Mouse (Mus musculus): ENCODE measurements at regions not wholly inside any gene's neighbourhood (a gene's known extent, or its start where the extent isn't known, plus 50 kb on each side); places are given as distances from the start of the nearest gene placed in this dataset.

- no peak for DNase-seq (ENCODE audit: low spot score)
Observed at GRCm38 (mm10) chr12:25784401-25784800, 630.7 kb downstream of the Rnf144a start.

- DNase-seq (ENCODE audit: low spot score) = no peak
Observed at GRCm38 (mm10) chr12:25782972-25783717, 631.9 kb downstream of the Rnf144a start.

DNA sequence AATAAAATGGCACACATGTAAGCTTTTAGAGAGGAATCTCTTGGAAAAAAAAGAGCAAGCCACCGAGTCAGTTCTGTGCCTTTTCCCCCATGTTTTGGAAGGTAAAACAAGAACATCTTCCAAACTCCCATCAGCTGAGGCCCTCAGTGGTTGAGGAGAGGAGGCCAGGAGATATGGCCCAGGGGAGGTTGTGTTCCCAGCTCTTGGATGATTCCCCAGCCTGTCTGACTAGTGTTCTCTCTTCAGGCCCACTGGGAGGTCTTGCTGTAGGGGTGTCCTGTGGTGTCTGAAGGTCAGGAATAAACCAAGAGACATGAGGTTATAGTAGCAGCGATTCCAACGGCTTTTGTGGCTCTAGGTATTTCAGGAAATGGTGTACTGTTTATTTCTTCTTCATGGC lies 643.2 kb downstream of the Rnf144a start:
- no peak for DNase-seq (ENCODE audit: low spot score)

DNA sequence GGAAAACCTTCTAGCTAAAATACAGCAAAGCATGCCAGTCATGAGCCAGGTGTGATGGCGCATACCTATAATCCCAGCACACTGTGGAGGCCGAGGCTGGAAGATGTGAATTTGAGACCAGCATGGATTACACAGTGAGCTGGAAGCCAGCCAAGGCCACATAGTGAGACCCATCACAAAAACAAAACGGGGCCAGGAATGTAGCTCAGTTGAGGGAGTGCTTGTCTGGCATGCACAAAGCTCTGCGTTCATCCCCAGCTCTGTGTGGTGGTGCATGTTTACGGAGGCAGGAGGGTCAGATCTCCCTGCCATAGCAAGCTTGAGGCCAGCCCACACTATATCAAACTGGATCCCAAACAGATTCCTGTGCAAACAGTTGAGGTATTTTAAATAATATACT lies 646.4 kb downstream of the Rnf144a start:
- no peak for DNase-seq (ENCODE audit: low spot score)

DNA sequence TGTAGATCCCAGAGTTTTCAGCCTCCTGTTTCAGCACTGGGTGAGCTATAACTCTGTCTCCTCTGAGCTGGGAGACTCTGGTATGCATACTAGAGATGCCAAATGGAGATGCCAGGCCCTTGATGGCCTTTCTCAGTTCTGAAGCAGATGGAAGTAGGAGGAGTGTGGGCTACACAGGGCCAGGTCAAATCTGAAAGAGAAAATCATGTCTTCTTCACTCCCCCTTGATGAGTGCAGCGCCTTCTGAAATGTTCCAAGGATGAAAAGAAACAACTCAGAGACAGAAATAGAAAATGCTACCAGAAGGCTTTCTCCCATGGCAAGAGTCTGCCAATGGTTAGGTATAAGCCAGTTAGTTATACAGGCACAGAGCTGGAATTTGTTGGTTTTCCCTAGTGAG lies 652.0 kb downstream of the Rnf144a start:
- DNase-seq (ENCODE audit: low spot score) = no peak

GRCm38 (mm10) chr12:25757014-25757413 lies 658.0 kb downstream of the Rnf144a start:
- DNase-seq (ENCODE audit: low spot score) = no peak

GRCm38 (mm10) chr12:25733801-25734200 lies 636.9 kb upstream of the Id2 start:
- no peak for DNase-seq (ENCODE audit: low spot score)

DNA sequence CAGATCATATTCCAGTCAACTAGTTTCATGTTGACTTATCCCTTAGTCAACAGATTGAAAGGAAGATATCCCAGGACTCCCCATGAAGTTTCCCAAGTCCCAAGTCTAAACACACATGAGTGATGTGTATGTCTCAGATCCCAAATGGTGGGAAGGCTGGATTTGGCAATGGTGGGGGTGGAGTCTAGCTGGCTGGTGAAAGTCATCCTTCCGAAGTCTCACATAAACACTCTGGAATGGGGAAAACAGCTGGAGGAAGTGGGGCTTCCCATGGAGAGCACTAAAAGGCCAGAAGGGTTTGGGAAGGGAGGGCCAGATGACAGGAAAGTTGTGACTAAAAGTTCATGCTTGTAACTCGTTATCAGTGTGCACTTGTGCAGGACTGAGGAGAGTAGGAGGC lies 628.8 kb upstream of the Id2 start:
- no peak for DNase-seq (ENCODE audit: low spot score)

DNA sequence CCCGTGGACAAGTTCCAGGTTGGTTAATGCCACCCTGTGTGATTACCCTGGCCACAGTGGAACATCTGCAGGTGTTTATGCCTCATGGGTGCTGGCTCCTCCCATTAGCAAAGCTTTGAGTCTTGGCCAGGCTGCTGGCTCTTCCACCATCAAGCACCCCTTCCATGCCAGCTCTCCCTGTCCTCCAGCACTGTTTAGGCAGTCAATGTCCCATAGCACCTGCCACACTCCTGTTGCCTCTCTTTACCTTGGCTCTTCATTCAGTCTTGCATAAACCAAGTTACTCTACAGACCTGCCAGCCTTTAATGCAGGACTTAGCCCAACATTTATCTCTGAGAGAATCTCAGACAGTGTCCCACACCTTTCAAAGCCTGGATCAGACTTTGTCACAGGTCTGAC lies 614.2 kb upstream of the Id2 start:
- DNase-seq (ENCODE audit: low spot score) = no peak

DNA sequence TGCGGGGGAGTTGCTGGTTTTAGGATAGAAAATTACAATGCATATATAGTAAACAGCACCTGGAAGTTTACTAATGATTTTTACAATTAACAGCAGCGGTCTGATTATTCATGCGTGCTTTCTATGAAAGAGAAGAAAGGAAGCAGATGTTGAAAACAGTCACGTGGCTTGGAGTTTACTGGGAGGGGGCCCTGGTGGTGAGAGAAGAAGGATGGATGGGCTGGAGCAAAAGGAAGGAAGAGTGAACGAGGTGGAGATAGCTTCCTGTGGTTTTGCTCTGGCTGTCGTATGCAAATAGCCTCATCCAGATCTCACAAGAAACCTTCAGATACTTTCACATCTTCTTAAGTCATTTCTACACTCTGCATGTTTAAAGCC lies 606.1 kb upstream of the Id2 start:
- DNase-seq (ENCODE audit: low spot score) = no peak

- DNase-seq (ENCODE audit: low spot score) = no peak
Observed at GRCm38 (mm10) chr12:25702176-25703022, 605.5 kb upstream of the Id2 start.

DNA sequence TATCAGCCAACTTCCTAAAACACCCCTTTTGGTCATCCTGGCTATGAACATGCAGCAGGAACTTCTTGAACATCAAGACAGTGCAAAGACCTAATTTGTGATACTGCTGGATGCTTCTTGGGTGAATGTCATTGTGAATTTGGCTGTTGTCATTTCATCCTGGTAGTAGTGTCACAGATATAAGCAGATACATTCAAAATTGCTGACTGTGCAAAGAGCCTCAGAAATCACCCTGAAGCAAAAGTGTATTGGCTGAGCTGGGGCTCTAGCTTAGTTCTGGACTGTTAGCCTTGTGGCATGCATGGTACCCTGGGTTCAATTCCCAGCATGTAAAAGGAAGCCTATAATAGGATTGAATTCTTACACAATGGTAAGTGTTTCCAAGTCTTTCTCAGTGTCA lies 590.1 kb upstream of the Id2 start:
- no peak for DNase-seq (ENCODE audit: low spot score)

GRCm38 (mm10) chr12:25676631-25677030 lies 579.7 kb upstream of the Id2 start:
- no peak for DNase-seq (ENCODE audit: low spot score)

- no peak for DNase-seq (ENCODE audit: low spot score)
Observed at GRCm38 (mm10) chr12:25668336-25668735, 571.4 kb upstream of the Id2 start.

DNA sequence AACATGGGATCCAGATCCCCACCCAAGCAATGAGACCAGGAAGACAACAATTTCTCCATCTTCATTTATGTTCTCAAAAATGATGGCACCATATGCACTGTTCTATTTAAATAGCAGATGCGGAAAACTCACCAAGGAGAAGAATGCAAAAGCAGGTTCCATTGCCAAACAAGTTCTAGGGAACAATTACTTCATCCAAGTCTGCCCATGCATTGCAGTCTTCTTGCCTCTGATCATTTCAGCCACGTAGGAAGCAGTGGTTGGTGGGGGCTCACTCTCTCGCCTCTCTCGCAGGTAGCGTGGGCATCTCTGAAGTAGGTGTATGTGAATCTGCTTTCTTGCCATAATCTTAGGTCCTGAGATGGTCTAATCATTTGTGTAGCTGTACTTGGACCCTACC lies 557.5 kb upstream of the Id2 start:
- no peak for DNase-seq (ENCODE audit: low spot score)

- DNase-seq (ENCODE audit: low spot score) = no peak
Observed at GRCm38 (mm10) chr12:25650237-25650636, 553.3 kb upstream of the Id2 start.

DNA sequence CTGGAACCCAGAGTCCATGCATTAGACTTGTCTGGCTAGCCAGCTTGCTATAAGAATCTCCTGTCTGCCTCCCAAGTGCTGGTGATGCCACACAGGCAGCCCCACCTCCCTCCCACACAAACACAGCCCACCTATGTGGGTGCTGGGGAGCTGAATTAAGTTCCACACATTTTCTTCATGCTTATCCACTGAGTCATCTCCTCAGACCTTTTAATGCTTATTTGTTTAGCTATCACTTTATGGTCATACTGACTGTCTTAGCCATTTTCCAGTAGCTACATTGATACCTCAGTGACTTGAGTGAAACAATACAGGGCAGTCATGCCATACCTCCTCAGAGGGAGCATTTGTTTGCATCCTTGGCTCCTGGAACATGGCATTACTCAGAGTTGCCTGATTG lies 531.1 kb upstream of the Id2 start:
- no peak for DNase-seq (ENCODE audit: low spot score)

DNA sequence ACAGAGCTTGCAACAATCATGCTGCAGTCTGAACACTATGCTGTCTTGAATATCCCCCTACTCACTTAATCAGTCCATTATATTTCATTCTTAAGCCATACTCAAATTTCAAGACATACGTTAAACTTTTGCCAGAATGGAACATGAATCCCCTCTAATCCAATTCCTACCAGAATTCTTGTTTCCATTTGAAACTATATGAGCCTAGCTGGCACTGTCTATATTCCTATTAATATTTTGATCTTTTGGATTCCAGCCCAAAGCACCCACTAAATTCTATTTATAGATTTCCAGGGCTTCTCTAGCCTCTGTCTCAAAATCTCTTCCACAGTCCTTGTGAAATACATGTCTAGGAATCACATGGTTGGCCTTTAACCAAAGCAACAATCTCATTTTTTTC lies 528.9 kb upstream of the Id2 start:
- no peak for DNase-seq (ENCODE audit: low spot score)

- DNase-seq (ENCODE audit: low spot score) = no peak
Observed at GRCm38 (mm10) chr12:25623449-25623848, 526.5 kb upstream of the Id2 start.

- no peak for DNase-seq (ENCODE audit: low spot score)
Observed at GRCm38 (mm10) chr12:25621142-25621541, 524.2 kb upstream of the Id2 start.

DNA sequence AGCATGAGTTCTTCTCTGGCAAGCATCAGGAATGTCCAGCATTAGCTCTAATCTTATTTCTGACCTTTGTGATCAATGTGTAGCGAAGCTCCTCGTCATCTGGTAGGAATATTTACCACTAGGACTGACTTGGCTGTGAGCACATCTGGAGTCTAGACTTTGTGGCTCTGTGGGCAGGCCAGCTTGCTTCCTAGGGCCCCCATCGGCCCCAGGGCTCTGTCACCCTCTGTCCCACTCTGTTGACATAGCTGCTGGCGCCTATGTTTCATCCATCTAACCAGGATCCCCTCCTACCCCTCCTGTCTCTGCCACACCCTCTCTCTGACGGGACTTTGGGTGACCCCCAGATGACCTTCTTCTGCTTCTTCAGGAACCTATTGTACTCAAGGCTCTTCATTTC lies 520.6 kb upstream of the Id2 start:
- DNase-seq (ENCODE audit: low spot score) = no peak

DNA sequence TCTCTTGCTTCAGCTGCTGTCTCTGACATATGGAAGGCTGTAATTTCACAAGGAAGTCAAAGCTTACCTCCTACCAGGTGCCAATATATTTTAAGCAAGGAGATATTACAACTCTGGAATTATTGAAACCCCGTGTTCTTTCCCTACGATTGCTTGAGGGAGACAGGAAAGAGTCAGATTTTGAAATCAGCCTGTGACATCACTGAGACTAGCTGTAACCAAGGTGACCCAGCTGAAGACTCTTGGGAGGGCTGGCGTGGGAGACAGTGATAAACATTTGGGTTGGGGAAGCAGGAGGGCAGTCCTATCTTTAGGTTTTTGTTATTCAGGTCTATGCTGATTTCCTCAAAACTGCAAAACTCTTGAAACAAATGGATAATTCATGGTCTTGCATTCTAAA lies 518.4 kb upstream of the Id2 start:
- DNase-seq (ENCODE audit: low spot score) = no peak

DNA sequence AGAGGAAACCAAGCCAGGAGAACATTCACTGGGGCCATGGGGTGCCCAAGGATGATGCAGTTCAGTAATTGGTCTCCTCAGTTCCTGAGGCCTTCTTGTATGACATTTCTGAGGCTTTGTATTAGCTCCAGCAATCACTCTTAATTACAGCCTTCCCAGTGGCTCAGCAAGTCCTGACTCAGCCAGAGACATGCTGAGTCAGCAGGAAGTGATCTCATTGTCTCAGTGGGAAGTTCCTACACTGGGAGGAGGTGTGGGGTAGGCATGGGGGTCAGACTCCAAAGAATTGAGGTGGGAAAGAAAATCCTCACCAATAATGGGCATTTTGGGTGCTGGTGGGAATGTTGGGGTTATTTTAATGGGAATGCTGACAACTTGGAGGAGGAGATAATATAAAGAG lies 516.5 kb upstream of the Id2 start:
- DNase-seq (ENCODE audit: low spot score) = no peak

DNA sequence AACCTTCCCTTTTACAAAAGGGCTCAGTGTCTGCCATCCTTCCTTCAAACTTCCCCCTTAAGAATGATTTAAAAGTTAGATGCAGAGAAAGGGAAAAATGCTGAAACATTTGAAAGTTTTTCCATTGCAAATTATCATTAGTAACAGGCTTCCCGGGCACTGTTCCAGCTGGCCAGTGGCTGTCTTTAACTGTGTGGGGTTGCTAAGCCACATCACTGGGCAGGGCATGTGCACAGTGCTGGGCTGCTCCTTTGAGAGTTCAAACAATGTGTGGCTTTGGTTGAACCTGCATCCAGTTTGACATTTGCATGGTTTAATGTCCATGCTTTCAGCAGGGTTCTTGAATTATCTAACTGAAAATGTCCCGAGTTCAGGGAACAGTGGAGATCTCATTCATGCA lies 512.1 kb upstream of the Id2 start:
- DNase-seq (ENCODE audit: low spot score) = no peak

Data from c-Kit-positive CD71-positive TER-119-positive erythroid progenitor cells, embryonic 14.5 days (primary cell).